Mouse (Mus musculus): ENCODE data around the gene C8b. TPM values are rescaled to one million over a fixed set of nuclear protein-coding genes. Genes with fewer than 3 reads are reported as not detected.

C8b gene
- polyA plus RNA-seq, 1 experiment from 2014 or later: not detected

GRCm38 (mm10) chr4:104816519-104817232, 50.6 kb downstream of the C8b start:
- no peak overlapping the region for H3K4me3 ChIP-seq
- H3K36me3 ChIP-seq (ENCODE audit: poor library complexity, severe bottlenecking): no peaks in the 10 kb centered on the region
- no peak for ATAC-seq
- no peak overlapping the region for H3K4me2 ChIP-seq
- 85% methylated on average over 4 of the region's 4 CpGs for WGBS
- no peaks in the 10 kb centered on the region for H3K27me3 ChIP-seq
- H3K4me1 ChIP-seq: no peaks in the 10 kb centered on the region
- no peak overlapping the region for H3K27ac ChIP-seq
- H3K9me3 ChIP-seq (replicated peaks): no peaks in the 10 kb centered on the region; the same call in 1 of the 2 replicates
- H3K9ac ChIP-seq: no peak overlapping the region

GRCm38 (mm10) chr4:104817509-104817908, 51.4 kb downstream of the C8b start:
- Histone ChIP-seq H3K9me3 (replicated peaks) (no peaks in the 10 kb centered on the region; the same call in 1 of the 2 replicates), H3K4me1 (no peaks in the 10 kb centered on the region), H3K27me3 (no peaks in the 10 kb centered on the region), H3K27ac (no peak overlapping the region), H3K4me3 (no peak overlapping the region), H3K4me2 (no peak overlapping the region), H3K36me3 (ENCODE audit: poor library complexity, severe bottlenecking) (no peaks in the 10 kb centered on the region), H3K9ac (no peak overlapping the region)
- 63% methylated on average over 2 of the region's 2 CpGs for WGBS
- no peak for ATAC-seq

- H3K27me3 ChIP-seq: no peaks in the 10 kb centered on the region
- no peak overlapping the region for H3K9ac ChIP-seq
- WGBS: 69% methylated on average over 4 of the region's 4 CpGs
- H3K9me3 ChIP-seq (replicated peaks): no peaks in the 10 kb centered on the region; the same call in 1 of the 2 replicates
- H3K4me3 ChIP-seq: no peak overlapping the region
- H3K36me3 ChIP-seq (ENCODE audit: poor library complexity, severe bottlenecking): no peaks in the 10 kb centered on the region
- no peaks in the 10 kb centered on the region for H3K4me1 ChIP-seq
- no peak overlapping the region for H3K27ac ChIP-seq
- H3K4me2 ChIP-seq: no peak overlapping the region
- ATAC-seq: no peak
Observed at GRCm38 (mm10) chr4:104818986-104819385, 52.9 kb downstream of the C8b start.

- Histone ChIP-seq H3K9ac (no peak overlapping the region), H3K27me3 (no peaks in the 10 kb centered on the region), H3K4me3 (no peak overlapping the region), H3K36me3 (ENCODE audit: poor library complexity, severe bottlenecking) (no peaks in the 10 kb centered on the region), H3K27ac (no peak overlapping the region), H3K9me3 (replicated peaks) (no peaks in the 10 kb centered on the region; the same call in 1 of the 2 replicates), H3K4me2 (no peak overlapping the region), H3K4me1 (no peaks in the 10 kb centered on the region)
- 76% methylated on average over 4 of the region's 4 CpGs for WGBS
- no peak for ATAC-seq
Observed at GRCm38 (mm10) chr4:104819891-104820290, 53.8 kb downstream of the C8b start.

- Histone ChIP-seq H3K27ac (no peak overlapping the region), H3K4me1 (no peaks in the 10 kb centered on the region), H3K4me3 (no peak overlapping the region), H3K4me2 (no peak overlapping the region), H3K9me3 (replicated peaks) (no peaks in the 10 kb centered on the region), H3K36me3 (ENCODE audit: poor library complexity, severe bottlenecking) (no peaks in the 10 kb centered on the region), H3K27me3 (no peaks in the 10 kb centered on the region), H3K9ac (no peak overlapping the region)
- 81% methylated on average over 4 of the region's 4 CpGs for WGBS
- no peak for ATAC-seq
Observed at GRCm38 (mm10) chr4:104823597-104824101, 57.5 kb downstream of the C8b start.

GRCm38 (mm10) chr4:104824381-104825077, 58.4 kb downstream of the C8b start:
- no peaks in the 10 kb centered on the region for H3K27me3 ChIP-seq
- WGBS: 80% methylated on average over 7 of the region's 7 CpGs
- no peak for ATAC-seq

GRCm38 (mm10) chr4:104828939-104829338, 62.8 kb downstream of the C8b start:
- ATAC-seq: no peak
- H3K9me3 ChIP-seq (replicated peaks): no peaks in the 10 kb centered on the region
- H3K4me3 ChIP-seq: no peak overlapping the region
- H3K27me3 ChIP-seq: no peaks in the 10 kb centered on the region
- no peaks in the 10 kb centered on the region for H3K4me1 ChIP-seq
- WGBS: 72% methylated on average over 5 of the region's 5 CpGs
- no peak overlapping the region for H3K9ac ChIP-seq
- no peaks in the 10 kb centered on the region for H3K36me3 ChIP-seq (ENCODE audit: poor library complexity, severe bottlenecking)
- no peak overlapping the region for H3K4me2 ChIP-seq
- H3K27ac ChIP-seq: no peak overlapping the region

More at GRCm38 (mm10) chr4:104824381-104825077, 58.4 kb downstream of the C8b start:
- no peaks in the 10 kb centered on the region for H3K4me1 ChIP-seq
- no peak overlapping the region for H3K4me2 ChIP-seq
- no peak overlapping the region for H3K27ac ChIP-seq
- no peaks in the 10 kb centered on the region for H3K36me3 ChIP-seq (ENCODE audit: poor library complexity, severe bottlenecking)
- no peak overlapping the region for H3K9ac ChIP-seq
- no peak overlapping the region for H3K4me3 ChIP-seq
- no peaks in the 10 kb centered on the region for H3K9me3 ChIP-seq (replicated peaks)

- H3K9ac ChIP-seq: no peak overlapping the region
- H3K27ac ChIP-seq: no peak overlapping the region
- H3K4me2 ChIP-seq: no peak overlapping the region
- peaks cover 14% of the 10 kb centered on the region for H3K4me1 ChIP-seq
- peak; percentile 82 for ATAC-seq
- H3K9me3 ChIP-seq (replicated peaks): no peaks in the 10 kb centered on the region
- H3K36me3 ChIP-seq (ENCODE audit: poor library complexity, severe bottlenecking): no peaks in the 10 kb centered on the region
- no peak overlapping the region for H3K4me3 ChIP-seq
- WGBS: 10% methylated on average over 5 of the region's 5 CpGs
- no peaks in the 10 kb centered on the region for H3K27me3 ChIP-seq
Observed at GRCm38 (mm10) chr4:104835096-104835495, 69.0 kb downstream of the C8b start.

GRCm38 (mm10) chr4:104838342-104838741, 72.2 kb downstream of the C8b start:
- WGBS: 85% methylated on average over 2 of the region's 2 CpGs
- Histone ChIP-seq H3K4me1 (peaks cover 18% of the 10 kb centered on the region), H3K9me3 (replicated peaks) (no peaks in the 10 kb centered on the region), H3K27me3 (no peaks in the 10 kb centered on the region), H3K9ac (no peak overlapping the region), H3K4me3 (no peak overlapping the region), H3K4me2 (no peak overlapping the region), H3K36me3 (ENCODE audit: poor library complexity, severe bottlenecking) (no peaks in the 10 kb centered on the region), H3K27ac (no peak overlapping the region)
- no peak for ATAC-seq

- Histone ChIP-seq H3K27ac (no peak overlapping the region), H3K4me1 (0 out of 2 replicates have a peak, but pooled peaks cover 5% of the 10 kb centered on the region), H3K9ac (no peak overlapping the region), H3K4me3 (no peak overlapping the region), H3K4me2 (no peak overlapping the region), H3K9me3 (replicated peaks) (no peaks in the 10 kb centered on the region), H3K36me3 (ENCODE audit: poor library complexity, severe bottlenecking) (no peaks in the 10 kb centered on the region), H3K27me3 (no peaks in the 10 kb centered on the region)
- no peak for ATAC-seq
- 89% methylated on average over 5 of the region's 5 CpGs for WGBS
Observed at GRCm38 (mm10) chr4:104842204-104842603, 76.1 kb downstream of the C8b start.

GRCm38 (mm10) chr4:104843546-104843945, 77.4 kb downstream of the C8b start:
- Histone ChIP-seq H3K9me3 (replicated peaks) (no peaks in the 10 kb centered on the region), H3K36me3 (ENCODE audit: poor library complexity, severe bottlenecking) (no peaks in the 10 kb centered on the region), H3K27me3 (no peaks in the 10 kb centered on the region), H3K27ac (no peak overlapping the region), H3K9ac (no peak overlapping the region), H3K4me2 (no peak overlapping the region), H3K4me3 (no peak overlapping the region), H3K4me1 (0 out of 2 replicates have a peak, but pooled peaks cover 5% of the 10 kb centered on the region)
- peak; percentile 13; the same call in 1 of the 2 replicates for ATAC-seq
- 44% methylated on average over 4 of the region's 4 CpGs for WGBS

Measured in forebrain, embryonic 13.5 days (tissue).